Mouse (Mus musculus) kidney, postnatal 10 days (tissue): ENCODE measurements around the gene Smad6.

ENCODE experiments used
- DNase-seq: peaks from one replicate; pipeline ENCODE4 v3.0.0; 2021; ENCODE audit warnings: mixed read lengths

The Smad6 gene

DNA sequence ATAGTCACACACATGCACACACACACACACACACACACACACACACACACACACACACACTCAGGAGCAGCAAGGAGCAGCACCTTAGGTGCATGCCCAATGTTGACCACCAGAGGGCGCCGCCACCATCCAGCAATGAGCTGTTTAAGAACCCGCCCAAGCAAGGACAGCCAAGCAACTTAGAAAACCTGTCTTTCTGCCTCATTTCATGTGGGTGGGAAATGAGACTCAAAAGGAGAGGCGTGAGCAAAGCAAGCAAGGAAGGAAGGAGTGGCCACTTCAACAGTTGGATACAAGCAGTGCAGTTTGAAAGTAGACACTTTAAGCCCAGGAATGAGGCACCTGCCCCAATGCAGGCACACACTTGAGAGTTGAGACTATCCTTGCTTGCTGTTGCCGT lies 112.2 kb downstream of the Smad6 start:
- DNase-seq, result peak; percentile 90

DNA sequence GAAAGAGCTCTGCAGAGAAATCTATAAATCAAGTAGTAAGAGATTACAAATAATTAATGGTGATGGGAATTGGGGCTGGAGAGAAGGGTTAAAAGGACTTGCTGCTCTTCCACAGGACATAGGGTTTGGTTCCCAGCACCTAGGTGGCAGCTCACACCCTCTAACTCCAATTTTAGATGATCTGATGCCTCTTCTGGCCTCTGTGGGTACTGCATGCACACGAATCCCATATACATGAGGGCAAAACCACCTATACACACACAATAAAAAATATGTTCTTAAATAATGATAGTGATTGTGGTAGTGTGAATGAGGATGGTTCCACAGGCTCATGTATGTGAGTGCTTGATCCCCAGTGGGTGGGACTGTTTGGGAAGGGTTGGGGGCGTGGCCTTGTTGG lies 117.3 kb downstream of the Smad6 start:
- no peak for DNase-seq
